Mouse (Mus musculus) midbrain, embryonic 13.5 days (tissue): ENCODE measurements around the gene Zfp839. TPM values are rescaled to one million over a fixed set of nuclear protein-coding genes. Genes with fewer than 3 reads are reported as not detected.
"Not testable (repeated sequence)": the region's sequence is repeated elsewhere in the genome, so short reads cannot be mapped to it uniquely, and the experiment has no call there.

ENCODE experiments used
- ATAC-seq: fragments of 200-750 bp; cut with Nextera tagmentation; 2 replicates; pipeline ENCODE4 v1.8.0; 2017; ENCODE audit warnings: mild to moderate bottlenecking, moderate TSS enrichment, moderate library complexity
- H3K27ac ChIP-seq: fragments of 300-500 bp; sonication (generic); 2 replicates; pipeline ENCODE4 v1.5.1; 2015; ENCODE audit warnings: inconsistent platforms, mild to moderate bottlenecking, moderate library complexity
- H3K27me3 ChIP-seq: fragments of 300-500 bp; sonication (generic); 2 replicates; pipeline ENCODE4 v1.6.1; 2015; ENCODE audit warnings: mild to moderate bottlenecking, inconsistent platforms
- H3K36me3 ChIP-seq: fragments of 300-500 bp; sonication (generic); 2 replicates; pipeline ENCODE4 v1.6.1; 2015; ENCODE audit warnings: mild to moderate bottlenecking, inconsistent platforms
- H3K4me1 ChIP-seq: fragments of 300-500 bp; sonication (generic); replicated peaks from 2 replicates; pipeline ENCODE4 v1.6.1; 2015; ENCODE audit warnings: inconsistent platforms
- H3K4me2 ChIP-seq: fragments of 300-500 bp; sonication (generic); replicated peaks from 2 replicates; pipeline ENCODE4 v1.6.1; 2015; ENCODE audit warnings: moderate library complexity, mild to moderate bottlenecking, inconsistent platforms
- H3K4me3 ChIP-seq: fragments of 300-500 bp; sonication (generic); replicated peaks from 2 replicates; pipeline ENCODE4 v1.5.1; 2015; ENCODE audit warnings: mild to moderate bottlenecking, inconsistent platforms
- H3K9ac ChIP-seq: fragments of 300-500 bp; sonication (generic); replicated peaks from 2 replicates; pipeline ENCODE4 v1.6.1; 2015; ENCODE audit warnings: mild to moderate bottlenecking, inconsistent platforms
- H3K9me3 ChIP-seq: fragments of 300-500 bp; sonication (generic); 2 replicates; pipeline ENCODE4 v1.6.1; 2016; ENCODE audit warnings: mild to moderate bottlenecking, inconsistent platforms
- WGBS: fragments of 180-500 bp; shearing (Covaris S2); methylation state at CpG from one replicate; pipeline ENCODE4 v1.1.7; 2015; 5-methylcytosine and 5-hydroxymethylcytosine counted together
- polyA plus RNA-seq: library from polyadenylated mRNA; unstranded; fragments of >200 nt; fragmentation: Nextera tagmentation; extraction: Ambion mirVana; gene quantifications from 2 replicates; pipeline ENCODE4 v1.2.1, GENCODE M21; 2015

Gene Zfp839
- polyA plus RNA-seq, 1 experiment from 2014 or later: 4.3 TPM

DNA sequence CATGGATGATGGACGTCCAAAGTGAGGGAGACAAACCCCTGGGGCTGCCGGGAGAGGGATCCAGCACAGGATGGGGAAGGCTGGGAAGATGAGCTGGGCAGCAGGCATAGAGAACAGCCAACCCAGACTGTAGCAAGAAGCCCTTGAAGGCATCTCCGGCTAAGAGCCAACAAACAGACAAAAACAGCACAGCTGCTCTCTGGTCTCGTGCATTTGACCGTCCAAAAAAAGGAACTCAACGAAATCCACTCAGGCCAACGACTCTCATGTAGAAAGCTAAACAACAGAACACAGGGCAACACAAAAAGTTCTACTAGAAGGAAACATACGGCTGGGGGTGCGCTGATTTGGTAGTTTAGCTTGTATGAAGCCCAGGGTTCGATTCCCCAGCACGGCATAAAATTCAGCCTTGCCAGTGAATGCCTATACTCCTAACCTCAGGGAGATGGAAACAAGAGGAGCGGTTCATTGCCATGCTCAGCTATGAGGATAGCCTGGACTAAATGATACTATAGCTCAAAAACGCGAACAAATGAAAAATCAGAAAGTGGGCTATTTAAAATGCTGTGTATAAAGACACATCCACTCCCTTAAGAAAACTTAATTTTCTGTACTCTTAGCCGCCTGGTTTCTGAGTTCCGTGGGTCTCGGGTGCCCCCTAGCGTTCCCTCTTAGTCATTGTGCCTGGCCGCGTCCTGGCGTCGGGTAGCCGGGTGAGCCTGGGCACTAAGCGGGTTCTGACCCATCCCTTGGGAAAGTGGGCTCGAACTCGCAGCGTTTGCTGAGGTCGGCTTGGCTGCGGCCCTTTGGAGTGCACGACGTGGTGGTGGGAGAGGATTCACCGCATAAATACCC is 6.6 kb upstream of the Zfp839 start:
- Histone ChIP-seq H3K4me1 (peaks cover 41% of the 10 kb centered on the region), H3K9ac (peak overlapping the region; percentile 54; the same call in 1 of the 2 replicates), H3K36me3 (no peaks in the 10 kb centered on the region), H3K27ac (no peak overlapping the region), H3K27me3 (peaks cover 48% of the 10 kb centered on the region), H3K4me2 (peak overlapping the region; percentile 57), H3K9me3 (no peaks in the 10 kb centered on the region), H3K4me3 (peak overlapping the region; percentile 43)
- peak; percentile 27; the same call in 1 of the 2 replicates for ATAC-seq
- 19% methylated on average over 32 of the region's 32 CpGs for WGBS

DNA sequence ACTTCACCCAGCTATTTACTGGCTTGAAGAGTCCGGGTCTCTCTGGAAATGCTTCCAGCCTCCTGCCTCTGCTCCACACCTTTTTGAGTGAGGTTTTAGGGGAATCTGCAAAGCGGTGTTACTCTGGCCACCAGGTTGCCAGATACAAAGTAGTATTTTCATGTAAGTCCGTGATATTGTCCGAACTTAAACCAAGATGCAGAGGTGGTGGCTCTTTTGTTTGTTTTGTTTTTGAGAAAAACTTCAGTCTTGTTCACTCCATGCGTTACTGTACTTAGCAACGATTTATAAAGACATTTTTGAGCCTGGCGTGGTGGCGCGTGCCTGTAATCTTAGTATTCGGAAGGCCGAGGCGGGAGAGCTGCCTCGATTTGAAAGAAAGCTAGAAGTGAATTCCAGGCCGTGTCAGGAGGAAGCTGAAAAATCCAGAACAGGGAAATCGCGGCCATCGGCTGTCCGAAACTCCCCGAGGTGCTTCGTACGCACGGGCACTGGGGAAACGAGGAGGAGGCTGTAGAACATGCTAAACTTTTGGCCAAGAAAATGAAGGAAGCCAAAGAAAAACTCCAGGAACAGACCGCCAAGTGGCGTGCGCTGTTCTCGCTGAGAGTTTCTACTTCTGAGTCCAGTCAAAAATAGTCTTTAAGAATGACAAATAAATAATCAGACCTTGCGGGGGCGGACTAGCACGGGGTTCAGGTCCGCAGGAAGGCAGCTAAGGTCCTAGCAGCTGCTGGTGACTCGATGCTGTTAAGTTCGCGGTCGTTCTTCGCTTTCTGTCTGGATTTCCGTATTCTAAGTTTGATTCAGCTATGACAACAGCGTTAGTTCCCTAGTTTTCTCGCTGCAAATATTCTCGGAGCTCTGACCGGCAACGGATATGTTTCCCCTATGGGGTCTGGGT is 5.6 kb upstream of the Zfp839 start:
- Histone ChIP-seq H3K4me1 (peaks cover 41% of the 10 kb centered on the region), H3K36me3 (no peaks in the 10 kb centered on the region), H3K9me3 (no peaks in the 10 kb centered on the region), H3K27ac (no peak overlapping the region), H3K4me2 (peak overlapping the region; percentile 57), H3K27me3 (peaks cover 50% of the 10 kb centered on the region), H3K4me3 (peak overlapping the region; percentile 43), H3K9ac (peak overlapping the region; percentile 55)
- WGBS: 1% methylated on average over 42 of the region's 42 CpGs
- ATAC-seq: no peak

DNA sequence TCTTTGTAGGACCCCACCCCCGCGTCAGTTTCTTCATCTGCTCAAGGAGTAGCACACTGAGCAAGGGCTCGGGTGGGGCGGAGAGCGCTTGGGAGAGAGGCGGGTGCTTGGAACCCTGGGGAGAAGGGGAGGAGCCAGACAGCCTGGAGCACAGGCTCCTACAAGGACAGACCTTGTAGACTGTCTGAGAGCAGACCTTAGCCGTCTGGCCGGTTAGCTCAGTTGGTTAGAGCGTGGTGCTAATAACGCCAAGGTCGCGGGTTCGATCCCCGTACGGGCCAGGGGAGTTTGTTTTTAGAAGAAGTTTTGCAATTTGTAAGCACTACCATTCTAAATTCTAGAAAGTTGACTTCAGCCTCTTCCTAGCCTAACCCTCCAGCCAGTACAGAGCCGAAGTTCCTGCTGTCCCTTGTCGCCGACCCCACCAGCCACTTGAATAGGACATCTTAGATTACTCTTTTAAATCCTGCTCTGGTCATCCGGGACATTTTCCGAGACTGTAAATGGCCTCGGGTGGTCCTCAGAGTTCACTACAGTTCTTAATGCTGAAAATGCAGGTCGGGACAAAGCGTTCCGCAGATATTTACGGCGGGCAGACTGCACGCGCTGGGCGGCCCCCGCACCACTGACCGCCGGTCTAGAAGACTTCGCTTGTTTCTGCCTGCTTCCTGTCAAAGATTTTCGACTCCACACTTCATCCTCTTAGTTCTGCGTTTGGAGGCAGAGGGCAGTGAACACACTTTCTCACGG is 4.7 kb upstream of the Zfp839 start:
- H3K27ac ChIP-seq: no peak overlapping the region
- peak; percentile 67 for ATAC-seq

DNA sequence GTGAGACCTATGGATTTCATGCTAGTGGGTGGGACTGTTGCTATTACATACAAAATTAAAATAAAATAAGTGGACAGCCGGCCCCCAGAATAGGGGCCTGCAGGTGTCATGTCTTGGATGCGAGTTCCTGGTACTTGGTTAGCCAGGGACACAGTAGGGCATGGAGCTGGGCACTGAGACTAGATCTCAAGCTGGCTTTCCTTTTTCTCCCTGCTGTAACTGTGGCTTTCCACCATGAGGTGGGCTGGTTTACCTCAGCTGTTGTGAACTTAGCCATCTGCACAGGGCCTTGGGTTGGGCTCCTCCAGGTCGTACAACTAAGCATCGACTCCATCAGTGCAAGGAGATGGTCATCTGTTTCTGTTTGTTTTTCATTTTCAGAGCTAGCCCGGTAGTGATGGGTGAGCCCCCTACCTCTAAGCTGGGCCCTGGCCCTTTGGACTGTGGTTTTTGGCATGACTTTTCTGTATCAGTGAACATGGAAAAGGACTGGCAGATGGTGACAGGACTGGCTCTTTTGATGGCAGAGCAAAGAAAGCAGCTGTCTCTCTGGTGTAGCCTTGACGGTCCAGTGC is 3.8 kb upstream of the Zfp839 start:
- Histone ChIP-seq H3K27ac (no peak overlapping the region), H3K4me1 (peaks cover 42% of the 10 kb centered on the region), H3K4me3 (peak overlapping the region; percentile 43; the same call in 1 of the 2 replicates), H3K27me3 (peaks cover 50% of the 10 kb centered on the region), H3K36me3 (no peaks in the 10 kb centered on the region), H3K4me2 (peak overlapping the region; percentile 57), H3K9ac (peak overlapping the region; percentile 44), H3K9me3 (no peaks in the 10 kb centered on the region)
- 58% methylated on average over 6 of the region's 6 CpGs for WGBS
- no peak for ATAC-seq

More for the DNA sequence above, 4.7 kb upstream of the Zfp839 start:
- peaks cover 50% of the 10 kb centered on the region for H3K27me3 ChIP-seq
- peaks cover 36% of the 10 kb centered on the region for H3K4me1 ChIP-seq
- H3K9ac ChIP-seq: peak overlapping the region; percentile 55
- WGBS: 1% methylated on average over 36 of the region's 36 CpGs
- H3K4me3 ChIP-seq: peak overlapping the region; percentile 43
- H3K36me3 ChIP-seq: no peaks in the 10 kb centered on the region
- H3K4me2 ChIP-seq: peak overlapping the region; percentile 57
- H3K9me3 ChIP-seq: no peaks in the 10 kb centered on the region

DNA sequence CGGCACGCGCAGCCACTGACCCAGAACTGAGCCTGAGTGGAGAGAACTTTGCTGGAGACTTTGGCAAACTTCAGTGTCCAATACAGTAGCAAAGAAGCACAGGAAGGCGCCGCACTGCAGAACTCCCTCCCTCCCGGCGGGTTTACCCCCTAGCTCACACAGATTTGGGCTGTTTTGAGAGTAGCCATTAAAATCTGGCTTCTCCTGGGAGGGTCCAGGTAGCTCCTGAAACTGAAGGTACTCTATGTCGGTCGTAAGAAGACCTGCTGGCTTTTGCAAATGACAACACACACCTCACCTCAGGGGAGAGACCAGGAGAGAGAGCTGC is 840 bp downstream of the Zfp839 start:
- Histone ChIP-seq H3K27me3 (peaks cover 25% of the 10 kb centered on the region), H3K4me2 (peak overlapping the region; percentile 75), H3K4me3 (peak overlapping the region; percentile 89), H3K4me1 (peaks cover 21% of the 10 kb centered on the region), H3K9me3 (no peaks in the 10 kb centered on the region), H3K9ac (peak overlapping the region; percentile 88), H3K27ac (no peak overlapping the region), H3K36me3 (peaks cover 9% of the 10 kb centered on the region)
- ATAC-seq: peak; percentile 15; the same call in 1 of the 2 replicates
- WGBS: 17% methylated on average over 9 of the region's 9 CpGs

DNA sequence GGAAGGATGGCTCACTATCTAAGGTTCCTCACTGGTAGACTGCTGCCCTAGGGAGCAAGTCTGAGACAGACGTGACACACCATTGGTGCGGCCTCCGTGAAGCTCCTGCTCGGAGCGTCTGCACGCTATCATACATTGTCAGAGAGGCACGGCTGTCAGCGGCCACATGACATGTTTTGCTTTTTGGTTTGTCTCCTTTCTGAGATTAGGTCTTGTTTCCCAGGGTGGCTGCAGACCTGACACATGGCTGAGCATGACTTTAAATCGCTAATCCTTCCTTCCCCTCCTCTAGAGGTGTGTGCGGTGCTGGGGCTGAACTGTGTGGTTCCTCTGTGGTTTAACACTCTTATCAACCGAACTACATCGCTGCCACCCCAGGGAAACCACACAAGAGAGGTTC is 1.4 kb downstream of the Zfp839 start:
- Histone ChIP-seq H3K4me1 (peaks cover 16% of the 10 kb centered on the region), H3K9me3 (no peaks in the 10 kb centered on the region), H3K9ac (no peak overlapping the region), H3K27me3 (peaks cover 20% of the 10 kb centered on the region), H3K36me3 (peaks cover 13% of the 10 kb centered on the region), H3K27ac (no peak overlapping the region), H3K4me3 (no peak overlapping the region), H3K4me2 (peak overlapping the region; percentile 75; the same call in 1 of the 2 replicates)
- ATAC-seq: no peak
- WGBS: 82% methylated on average over 12 of the region's 12 CpGs

DNA sequence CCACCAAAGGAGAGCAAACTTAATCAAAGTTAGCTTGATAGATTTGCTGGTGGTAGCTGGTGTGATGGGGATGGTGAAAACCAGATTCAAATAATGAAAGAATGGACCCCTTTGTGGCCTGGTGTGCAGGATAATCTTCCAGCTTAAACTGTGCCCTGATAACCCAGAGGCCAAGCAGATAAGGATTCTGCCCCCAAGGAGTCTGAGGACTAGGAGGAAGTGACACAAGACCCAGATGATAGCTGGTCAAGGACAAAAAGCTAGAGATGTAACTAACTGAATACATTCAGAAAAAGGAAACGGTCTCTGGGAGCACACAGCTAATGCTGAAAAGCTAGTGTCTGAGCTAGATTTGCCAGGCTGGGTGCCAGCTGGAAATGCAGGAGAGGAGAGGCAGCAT is 1.9 kb downstream of the Zfp839 start:
- peaks cover 15% of the 10 kb centered on the region for H3K27me3 ChIP-seq
- H3K4me2 ChIP-seq: no peak overlapping the region
- no peak overlapping the region for H3K9ac ChIP-seq
- no peak overlapping the region for H3K27ac ChIP-seq
- 90% methylated on average over 1 of the region's 1 CpGs for WGBS
- no peak overlapping the region for H3K4me3 ChIP-seq
- no peaks in the 10 kb centered on the region for H3K9me3 ChIP-seq
- peaks cover 15% of the 10 kb centered on the region for H3K4me1 ChIP-seq
- H3K36me3 ChIP-seq: peaks cover 13% of the 10 kb centered on the region
- no peak for ATAC-seq

DNA sequence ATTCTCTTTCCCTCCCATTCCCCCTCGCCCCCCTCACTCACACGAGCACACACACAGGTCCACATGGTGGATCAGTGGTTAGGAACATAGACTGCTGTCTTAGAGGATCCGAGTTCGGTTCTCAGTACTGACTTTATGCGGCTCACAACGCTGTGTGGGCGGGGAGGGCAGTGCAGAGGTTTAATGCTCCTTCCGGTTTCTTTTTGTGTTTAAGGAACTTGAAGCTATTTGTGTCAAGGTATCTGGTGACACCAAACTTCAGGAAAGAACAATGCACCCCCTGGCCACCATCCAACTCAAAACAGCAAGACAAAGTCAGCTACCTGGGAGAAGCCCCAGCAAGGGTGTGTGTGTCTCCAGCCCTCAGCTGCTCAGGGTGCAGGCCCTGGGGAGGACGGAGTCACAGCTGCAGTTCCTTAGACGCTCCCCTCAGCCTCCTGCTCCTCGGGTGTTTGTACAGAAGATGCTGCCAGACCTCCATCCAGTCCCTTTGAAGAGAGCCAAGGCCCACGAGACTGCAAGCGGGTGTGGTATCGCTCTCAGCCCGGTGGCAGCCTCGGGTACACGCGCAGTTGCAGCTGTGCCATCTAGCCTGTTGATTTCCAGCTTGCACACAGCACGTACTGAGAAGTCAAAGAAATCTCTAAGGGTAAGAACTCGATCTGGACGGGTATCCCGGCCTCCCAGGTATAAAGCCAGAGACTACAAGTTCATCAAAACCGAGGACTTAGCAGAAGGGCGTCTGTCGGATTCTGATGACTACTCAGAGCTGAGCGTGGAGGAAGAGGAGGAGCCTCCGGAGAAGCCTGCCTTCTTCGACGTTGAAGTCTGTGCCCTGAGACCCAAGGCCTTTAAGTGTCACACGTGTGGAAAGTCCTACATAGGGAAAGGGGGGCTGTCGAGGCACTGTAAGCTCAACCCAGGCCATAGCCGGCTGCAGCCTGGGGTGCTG is 5.0 kb downstream of the Zfp839 start:
- WGBS: 89% methylated on average over 32 of the region's 32 CpGs
- Histone ChIP-seq H3K9me3 (no peaks in the 10 kb centered on the region), H3K27me3 (no peaks in the 10 kb centered on the region; the same call in 1 of the 2 replicates), H3K36me3 (peaks cover 21% of the 10 kb centered on the region), H3K27ac (no peak overlapping the region), H3K4me1 (peaks cover 12% of the 10 kb centered on the region), H3K4me2 (no peak overlapping the region), H3K4me3 (no peak overlapping the region), H3K9ac (no peak overlapping the region)
- ATAC-seq: no peak

DNA sequence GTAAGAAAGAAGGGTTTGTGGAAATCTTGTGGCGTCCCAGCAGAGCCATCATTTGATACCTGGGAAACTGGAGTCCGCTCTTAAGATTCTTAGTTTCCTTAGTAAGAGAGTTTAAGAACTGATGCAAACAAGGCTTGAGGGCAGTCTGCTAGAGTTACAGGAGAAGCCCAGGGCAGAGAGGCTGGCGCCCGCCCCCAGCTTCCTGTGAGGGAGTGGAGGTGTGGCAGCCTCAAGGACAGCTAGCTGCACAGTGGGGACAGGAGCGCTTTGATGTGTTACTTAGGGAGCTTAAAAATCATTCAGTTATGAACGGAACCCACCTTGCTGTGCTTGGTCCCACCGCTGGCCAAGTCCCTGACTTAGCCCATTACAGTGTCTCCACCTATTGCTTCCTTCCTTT is 7.1 kb downstream of the Zfp839 start:
- H3K36me3 ChIP-seq: peaks cover 23% of the 10 kb centered on the region
- no peak overlapping the region for H3K4me3 ChIP-seq
- 91% methylated on average over 7 of the region's 7 CpGs for WGBS
- peaks cover 7% of the 10 kb centered on the region; the same call in 1 of the 2 replicates for H3K4me1 ChIP-seq
- H3K4me2 ChIP-seq: no peak overlapping the region
- H3K27ac ChIP-seq: no peak overlapping the region
- no peak for ATAC-seq
- no peak overlapping the region for H3K9ac ChIP-seq
- H3K9me3 ChIP-seq: no peaks in the 10 kb centered on the region
- no peaks in the 10 kb centered on the region for H3K27me3 ChIP-seq

DNA sequence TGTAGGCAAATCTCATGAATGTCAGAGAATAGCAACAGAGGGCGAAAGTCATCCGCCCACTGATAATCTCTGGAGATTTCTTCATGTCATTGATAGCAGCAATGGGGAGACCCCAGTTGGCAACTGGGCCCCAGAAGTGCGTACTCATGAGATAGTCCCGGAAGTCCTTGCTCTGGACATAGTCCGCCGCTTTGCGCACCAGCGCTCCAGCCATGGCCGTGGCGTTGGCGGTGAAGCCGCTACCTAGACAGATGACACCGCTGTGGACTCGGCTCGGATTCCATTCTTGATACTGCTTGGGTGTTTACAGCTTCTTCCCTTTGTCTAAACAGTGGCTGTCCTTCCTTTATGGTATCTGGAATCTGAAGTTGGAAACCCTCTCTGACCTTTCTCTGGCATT is 8.6 kb downstream of the Zfp839 start:
- 97% methylated on average over 15 of the region's 15 CpGs for WGBS
- ATAC-seq, H3K27me3 ChIP-seq, H3K9me3 ChIP-seq, H3K4me1 ChIP-seq, H3K9ac ChIP-seq, H3K4me2 ChIP-seq, H3K27ac ChIP-seq, H3K4me3 ChIP-seq: not testable (repeated sequence)
- H3K36me3 ChIP-seq: peaks cover 26% of the 10 kb centered on the region
